In the genomic region with DNA sequence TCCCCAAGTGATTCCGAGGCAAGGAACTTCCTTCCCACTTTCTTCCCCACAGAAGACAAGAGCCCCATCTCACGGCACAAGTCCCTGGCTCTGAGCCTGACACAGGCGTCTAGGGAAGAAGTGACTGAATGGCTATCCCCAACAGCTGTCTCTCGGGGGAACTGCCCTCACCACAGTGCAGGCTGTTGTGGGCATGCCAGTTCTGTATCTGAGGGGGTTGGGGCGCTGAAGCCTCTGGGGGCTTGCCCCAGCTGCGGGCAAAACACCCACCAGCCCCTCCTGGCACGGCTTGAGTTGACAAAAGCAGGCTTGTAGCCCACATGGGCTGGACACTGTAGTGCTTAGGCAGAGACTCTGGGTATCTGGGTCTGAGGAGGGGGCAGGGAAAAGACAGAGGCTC, we compare ENCODE assay signal across 7 mouse cellular contexts. TPM values are rescaled to one million over a fixed set of nuclear protein-coding genes. Genes with fewer than 3 reads are reported as not detected.
DNase-seq lines count a peak whose midpoint lies in the region; ATAC-seq lines count a peak whose summit lies in the region.

No protein-coding gene starts in this region.

- H3K4me3 ChIP-seq in embryonic facial prominence, embryonic 15.5 days (replicated peaks), result no peak overlapping the region
- no peak overlapping the region for H3K4me3 ChIP-seq in lung, embryonic 16.5 days (ENCODE audit: low read length)

- DNase-seq in left cerebral cortex, postnatal 14 days (ENCODE audit: low spot score in 2 of 2), result peak; percentile 55 to 71
- DNase-seq in left cerebral cortex, adult 11 months (ENCODE audit: low spot score), result no peak
- DNase-seq in cerebellum, adult 8-10 months, result peak; percentile 39
- DNase-seq in natural killer cell, adult 2 months (ENCODE audit: low spot score in 2 of 2), result no peak

- WGBS in embryonic facial prominence, embryonic 15.5 days, result 41% methylated on average over 7 of the region's 7 CpGs
- 42% methylated on average over 7 of the region's 7 CpGs for WGBS in lung, embryonic 16.5 days

- no peak overlapping the region for H3K9ac ChIP-seq in embryonic facial prominence, embryonic 15.5 days
- no peak overlapping the region for H3K9ac ChIP-seq in lung, embryonic 16.5 days (ENCODE audit: low read length)

- H3K4me2 ChIP-seq in embryonic facial prominence, embryonic 15.5 days (replicated peaks), result no peak overlapping the region
- H3K4me2 ChIP-seq in lung, embryonic 16.5 days (ENCODE audit: low read depth, low read length), result no peak overlapping the region

- intact Hi-C loops in left cerebral cortex, postnatal 14 days (cut with DNase I), result no loop called here

- ATAC-seq in embryonic facial prominence, embryonic 15.5 days (ENCODE audit: insufficient number of reproducible peaks, low FRiP score, low TSS enrichment, low read depth), result no peak
- 0 out of 2 replicates have a peak, but pooled peaks have one; percentile 39 for ATAC-seq in lung, embryonic 16.5 days (ENCODE audit: low read depth)
- no peak for ATAC-seq in megakaryocyte-erythroid progenitor cell, adult 5-6 weeks (replicated peaks; ENCODE audit: low FRiP score, low TSS enrichment, poor library complexity, severe bottlenecking)

- H3K4me1 ChIP-seq in embryonic facial prominence, embryonic 15.5 days, result peaks cover 71% of the 10 kb centered on the region
- H3K4me1 ChIP-seq in lung, embryonic 16.5 days (replicated peaks; ENCODE audit: control insufficient read depth, insufficient read depth, low read length), result peaks cover 65% of the 10 kb centered on the region

- no peaks in the 10 kb centered on the region for H3K27me3 ChIP-seq in embryonic facial prominence, embryonic 15.5 days
- no peaks in the 10 kb centered on the region for H3K27me3 ChIP-seq in lung, embryonic 16.5 days (ENCODE audit: control insufficient read depth, insufficient read depth, low read depth, low read length)

- no peaks in the 10 kb centered on the region for H3K9me3 ChIP-seq in embryonic facial prominence, embryonic 15.5 days (replicated peaks)
- no peaks in the 10 kb centered on the region for H3K9me3 ChIP-seq in lung, embryonic 16.5 days (ENCODE audit: control insufficient read depth, low read length)

- H3K27ac ChIP-seq in embryonic facial prominence, embryonic 15.5 days (replicated peaks), result peak overlapping the region; percentile 53; the same call in 1 of the 2 replicates
- H3K27ac ChIP-seq in lung, embryonic 16.5 days (ENCODE audit: low read length), result peak overlapping the region; percentile 49

- H3K36me3 ChIP-seq in embryonic facial prominence, embryonic 15.5 days, result peaks cover 11% of the 10 kb centered on the region
- H3K36me3 ChIP-seq in lung, embryonic 16.5 days (ENCODE audit: control insufficient read depth, insufficient read depth, low read length), result 0 out of 2 replicates have a peak, but pooled peaks cover 2% of the 10 kb centered on the region

RNA-seq across cellular contexts. Expression of a gene that starts 14.9 kb away (rescaled TPM):
- total RNA-seq in left cerebral cortex, postnatal 14 days (2021), result 10 to 100 TPM; 38.8 to 41.1 TPM
- polyA plus RNA-seq in embryonic facial prominence, embryonic 15.5 days (2015; fragmentation: Nextera tagmentation; extraction: Ambion mirVana), result 3.5 and 4.4 TPM in 2 replicates
- 4.0 and 4.1 TPM in 2 replicates for polyA plus RNA-seq in lung, embryonic 16.5 days (2015; fragmentation: Nextera tagmentation; extraction: Ambion mirVana)
- total RNA-seq in megakaryocyte-erythroid progenitor cell, adult 5-6 weeks (2014; fragmentation: Nextera tagmentation), result 11.0 and 11.7 TPM in 2 replicates
- 5.6 and 8.6 TPM in 2 replicates for total RNA-seq in megakaryocyte-erythroid progenitor cell, adult 5-6 weeks (2017)

RNA-seq across cellular contexts. Expression of a gene that starts 22.7 kb away (rescaled TPM):
- total RNA-seq in left cerebral cortex, postnatal 14 days (2021), result not detected
- not detected in 2 replicates for polyA plus RNA-seq in embryonic facial prominence, embryonic 15.5 days (2015; fragmentation: Nextera tagmentation; extraction: Ambion mirVana)
- not detected in 2 replicates for polyA plus RNA-seq in lung, embryonic 16.5 days (2015; fragmentation: Nextera tagmentation; extraction: Ambion mirVana)
- not detected in 2 replicates for total RNA-seq in megakaryocyte-erythroid progenitor cell, adult 5-6 weeks (2014; fragmentation: Nextera tagmentation)
- total RNA-seq in megakaryocyte-erythroid progenitor cell, adult 5-6 weeks (2017), result not detected in 2 replicates

RNA-seq across cellular contexts. Expression of a gene that starts 57.2 kb away (rescaled TPM):
- 1 to 10 TPM; 5.2 to 5.5 TPM for total RNA-seq in left cerebral cortex, postnatal 14 days (2021)
- polyA plus RNA-seq in embryonic facial prominence, embryonic 15.5 days (2015; fragmentation: Nextera tagmentation; extraction: Ambion mirVana), result 27.5 and 28.2 TPM in 2 replicates
- polyA plus RNA-seq in lung, embryonic 16.5 days (2015; fragmentation: Nextera tagmentation; extraction: Ambion mirVana), result 38.8 and 40.0 TPM in 2 replicates
- total RNA-seq in megakaryocyte-erythroid progenitor cell, adult 5-6 weeks (2014; fragmentation: Nextera tagmentation), result 31.8 and 35.1 TPM in 2 replicates
- total RNA-seq in megakaryocyte-erythroid progenitor cell, adult 5-6 weeks (2017), result 34.1 and 93.4 TPM in 2 replicates

Comparison
In these comparisons a context has a peak if more than half of its experiments do, and no peak if none do; other contexts are left out.
1. DNase-seq: peak in left cerebral cortex, postnatal 14 days (2 of 2) and cerebellum, adult 8-10 months (single experiment); none in left cerebral cortex, adult 11 months (single experiment) and natural killer cell, adult 2 months (0 of 2).
2. RNA of a gene that starts 57.2 kb away (total RNA-seq): 31.8 to 93.4 TPM in megakaryocyte-erythroid progenitor cell, adult 5-6 weeks; 5.2 to 5.5 TPM in left cerebral cortex, postnatal 14 days; every median in the first group is over 4 times any median in the second.